Mouse (Mus musculus): Measurements from ENCODE around the gene Zfp467.

Zfp467 gene

DNA sequence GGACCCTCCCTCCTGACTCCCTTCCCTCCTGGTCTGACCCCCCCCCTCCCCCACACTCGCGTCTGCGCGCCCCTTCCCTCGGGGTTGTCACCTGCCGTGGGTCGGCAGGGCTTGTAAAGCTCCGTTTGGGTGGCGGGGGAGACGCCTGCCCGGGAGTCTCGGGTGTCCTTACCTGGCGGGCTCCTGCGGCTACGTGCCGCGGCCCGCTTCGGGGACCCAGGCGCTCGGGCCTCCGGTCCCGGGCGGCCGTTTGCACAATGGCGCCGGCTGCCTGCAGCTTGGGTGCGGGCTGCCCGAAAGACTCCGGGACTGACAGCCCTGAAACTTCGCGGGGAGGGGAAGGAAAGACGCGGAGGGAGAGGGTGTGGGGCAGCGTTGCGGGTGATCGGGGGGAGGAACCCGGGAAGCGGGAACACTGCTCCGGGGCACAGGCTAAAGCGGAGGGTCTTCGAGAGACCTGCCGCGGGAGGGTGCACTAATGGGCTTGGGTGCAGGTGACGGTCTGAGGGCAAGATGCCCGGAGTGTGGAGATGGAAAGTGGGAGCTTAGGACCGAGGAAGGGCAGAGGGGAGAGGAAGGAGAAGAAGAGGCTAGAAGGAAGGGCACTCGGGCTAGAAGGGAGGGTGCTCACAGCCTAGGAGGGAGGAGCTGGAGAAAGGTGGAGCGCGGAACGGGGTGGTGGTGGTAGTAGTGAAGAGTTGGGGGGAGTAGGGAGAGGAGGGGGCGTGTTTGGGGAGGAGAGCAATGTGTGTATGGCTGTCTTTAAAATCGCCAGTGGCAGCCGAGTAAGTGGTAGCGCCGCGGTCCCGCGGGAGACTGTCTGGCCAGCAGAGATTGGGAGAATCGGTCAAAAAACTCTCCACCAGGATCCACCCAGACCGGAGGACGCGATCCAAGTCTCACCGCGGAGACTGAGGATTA is at the start of gene Zfp467:
Gene Zfp467 (minus strand): TSS at position 645 of the 921 bp plus-strand sequence.
- no peak for TF ChIP-seq GATA4 (IDR thresholded peaks at IDR 0.05; ENCODE audit: insufficient replicate concordance, low read length)

GRCm38 (mm10) chr6:48493136-48493730 is 47.6 kb upstream of the Zfp467 start:
- TF ChIP-seq GATA4 (IDR thresholded peaks at IDR 0.05; ENCODE audit: insufficient replicate concordance, low read length), result no peak

- no peak for TF ChIP-seq GATA4 (IDR thresholded peaks at IDR 0.05; ENCODE audit: insufficient replicate concordance, low read length)
Observed at GRCm38 (mm10) chr6:48491361-48491760, 45.7 kb upstream of the Zfp467 start.

DNA sequence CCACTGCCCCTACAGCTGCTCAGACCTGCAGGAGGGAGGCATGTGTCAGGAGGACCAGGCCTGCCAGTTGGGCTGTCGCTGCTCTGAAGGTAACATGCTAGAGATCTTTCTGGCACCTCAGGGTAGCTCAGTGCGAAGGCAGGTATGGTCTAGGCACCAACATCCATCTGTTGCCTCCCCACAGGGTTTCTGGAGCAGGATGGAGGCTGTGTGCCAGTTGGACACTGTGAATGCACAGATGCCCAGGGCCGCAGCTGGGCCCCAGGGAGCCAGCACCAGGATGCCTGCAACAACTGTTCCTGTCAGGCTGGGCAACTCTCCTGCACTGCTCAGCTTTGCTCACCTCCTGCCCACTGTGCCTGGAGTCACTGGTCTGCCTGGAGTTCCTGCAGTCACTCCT is 44.1 kb upstream of the Zfp467 start:
- TF ChIP-seq GATA4 (IDR thresholded peaks at IDR 0.05; ENCODE audit: insufficient replicate concordance, low read length), result no peak

DNA sequence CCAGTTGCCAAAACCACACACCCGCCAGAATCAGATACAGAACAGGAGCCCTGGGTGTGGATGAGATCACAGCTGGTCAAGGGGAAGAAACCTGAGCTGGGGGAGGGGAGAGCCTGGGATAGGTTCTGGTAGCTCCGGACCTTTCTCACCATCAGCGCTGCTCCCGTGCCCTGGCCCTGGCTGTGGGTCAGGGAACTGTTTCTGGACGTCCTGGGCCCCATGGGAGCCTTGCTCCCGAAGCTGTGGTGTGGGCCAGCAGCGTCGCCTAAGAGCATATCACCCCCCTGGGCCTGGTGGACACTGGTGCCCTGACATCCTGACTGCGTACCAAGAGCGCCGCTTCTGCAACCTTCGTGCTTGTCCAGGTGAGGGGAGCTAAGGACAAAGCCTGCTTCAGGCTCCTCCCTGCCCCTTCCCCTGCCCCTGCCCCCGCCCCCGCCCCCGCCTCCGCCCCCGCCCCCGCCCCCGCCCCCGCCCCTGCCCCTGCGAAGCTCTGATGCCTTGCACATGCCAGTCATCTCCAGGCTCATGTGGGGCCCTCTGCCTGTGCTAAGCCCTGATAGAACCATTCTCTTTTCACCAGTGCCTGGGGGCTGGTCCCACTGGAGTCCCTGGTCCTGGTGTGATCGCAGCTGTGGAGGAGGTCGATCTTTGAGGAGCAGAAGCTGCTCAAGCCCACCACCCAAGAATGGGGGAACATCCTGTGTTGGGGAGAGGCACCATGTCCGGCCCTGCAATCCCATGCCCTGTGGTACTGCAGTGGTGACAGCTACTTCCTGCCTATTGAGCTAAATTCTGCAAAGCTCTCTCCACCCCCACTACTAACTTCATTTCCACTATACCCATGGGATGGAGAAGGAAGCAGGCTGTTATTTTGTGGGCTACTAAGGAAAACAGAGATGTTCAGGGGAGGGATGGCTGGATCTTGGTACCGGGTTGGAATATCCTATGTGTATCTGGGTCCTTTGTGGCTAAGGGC is 42.4 kb upstream of the Zfp467 start:
- TF ChIP-seq GATA4 (IDR thresholded peaks at IDR 0.05; ENCODE audit: insufficient replicate concordance, low read length), result no peak

DNA sequence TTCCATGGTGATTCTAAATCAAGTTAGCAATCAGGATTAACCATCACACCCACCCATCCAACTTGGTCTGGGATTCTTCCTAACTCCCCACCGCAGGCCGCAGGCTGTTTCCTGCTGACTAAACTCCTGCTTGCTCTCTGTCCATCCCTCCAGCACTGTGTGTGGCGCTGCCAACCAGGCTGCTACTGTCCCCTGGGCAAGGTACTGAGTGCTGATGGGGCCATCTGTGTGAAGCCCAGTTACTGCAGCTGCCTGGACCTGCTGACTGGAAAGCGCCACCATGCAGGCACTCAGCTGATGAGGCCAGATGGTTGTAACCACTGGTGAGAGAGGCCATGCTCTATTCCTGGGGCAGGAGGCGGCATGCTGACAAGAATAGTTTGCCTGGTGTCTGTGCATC is 36.9 kb upstream of the Zfp467 start:
- no peak for TF ChIP-seq GATA4 (IDR thresholded peaks at IDR 0.05; ENCODE audit: insufficient replicate concordance, low read length)

- no peak for TF ChIP-seq GATA4 (IDR thresholded peaks at IDR 0.05; ENCODE audit: insufficient replicate concordance, low read length)
Observed at GRCm38 (mm10) chr6:48478446-48478845, 32.8 kb upstream of the Zfp467 start.

DNA sequence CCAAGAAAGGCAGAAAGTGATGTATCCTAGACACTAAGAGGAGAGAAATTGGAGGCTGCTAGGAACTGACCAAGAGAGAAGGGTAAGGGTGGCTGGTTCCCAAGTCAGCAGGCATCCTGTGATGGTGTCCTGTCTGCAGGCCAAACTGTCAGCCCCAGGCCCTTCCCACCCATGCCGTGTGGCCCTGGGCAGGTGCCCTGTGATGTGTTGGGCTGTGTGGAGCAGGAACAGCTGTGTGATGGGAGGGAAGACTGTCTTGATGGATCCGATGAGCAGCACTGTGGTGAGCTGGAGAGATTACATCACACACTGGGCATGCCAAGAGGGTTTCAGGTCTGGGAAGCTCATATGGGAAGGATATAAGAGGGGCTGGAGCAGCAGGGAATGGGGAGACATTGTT is 25.1 kb upstream of the Zfp467 start:
- TF ChIP-seq GATA4 (IDR thresholded peaks at IDR 0.05; ENCODE audit: insufficient replicate concordance, low read length), result no peak

DNA sequence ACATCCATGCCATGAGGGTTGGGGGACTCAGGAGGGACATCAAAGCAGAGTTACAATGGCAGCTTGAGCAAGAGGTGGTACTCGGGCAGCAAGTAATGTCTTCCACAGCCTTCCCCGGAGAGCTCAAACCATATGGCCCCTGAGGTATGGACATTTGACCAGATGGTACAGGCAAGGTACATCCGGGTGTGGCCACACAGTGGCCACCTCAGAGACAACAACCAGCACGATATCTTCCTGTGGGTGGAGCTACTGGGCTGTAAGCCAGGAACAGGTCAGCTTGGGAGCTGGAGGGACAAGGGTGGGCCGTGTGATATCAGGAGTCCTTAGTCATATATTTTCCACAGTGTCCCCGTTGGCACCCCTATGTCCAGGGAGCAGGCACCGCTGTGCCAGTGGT is 21.9 kb upstream of the Zfp467 start:
- no peak for TF ChIP-seq GATA4 (IDR thresholded peaks at IDR 0.05; ENCODE audit: insufficient replicate concordance, low read length)

DNA sequence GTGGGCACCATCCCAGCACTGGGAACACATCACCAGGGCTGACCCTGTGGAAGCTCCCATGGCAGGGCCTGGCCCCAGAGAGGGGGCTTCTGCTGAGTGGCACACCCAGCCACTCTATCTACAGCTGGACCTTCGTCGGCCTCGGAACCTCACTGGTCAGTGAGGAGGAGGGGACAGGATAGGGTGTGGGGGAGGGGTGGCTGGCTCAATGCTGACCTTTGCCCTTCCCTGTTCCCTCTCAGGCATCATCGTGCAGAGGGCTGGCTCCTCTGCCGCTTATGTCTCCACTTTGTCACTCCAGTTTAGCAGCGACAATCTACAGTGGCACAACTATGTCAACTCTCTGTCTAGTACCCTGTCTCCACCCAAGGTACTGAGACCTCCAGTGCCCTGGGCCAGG is 21.1 kb upstream of the Zfp467 start:
- TF ChIP-seq GATA4 (IDR thresholded peaks at IDR 0.05; ENCODE audit: insufficient replicate concordance, low read length), result no peak

- TF ChIP-seq GATA4 (IDR thresholded peaks at IDR 0.05; ENCODE audit: insufficient replicate concordance, low read length), result no peak
Observed at GRCm38 (mm10) chr6:48464966-48465679, 19.5 kb upstream of the Zfp467 start.

GRCm38 (mm10) chr6:48452771-48453170 is 7.1 kb upstream of the Zfp467 start:
- no peak for TF ChIP-seq GATA4 (IDR thresholded peaks at IDR 0.05; ENCODE audit: insufficient replicate concordance, low read length)

DNA sequence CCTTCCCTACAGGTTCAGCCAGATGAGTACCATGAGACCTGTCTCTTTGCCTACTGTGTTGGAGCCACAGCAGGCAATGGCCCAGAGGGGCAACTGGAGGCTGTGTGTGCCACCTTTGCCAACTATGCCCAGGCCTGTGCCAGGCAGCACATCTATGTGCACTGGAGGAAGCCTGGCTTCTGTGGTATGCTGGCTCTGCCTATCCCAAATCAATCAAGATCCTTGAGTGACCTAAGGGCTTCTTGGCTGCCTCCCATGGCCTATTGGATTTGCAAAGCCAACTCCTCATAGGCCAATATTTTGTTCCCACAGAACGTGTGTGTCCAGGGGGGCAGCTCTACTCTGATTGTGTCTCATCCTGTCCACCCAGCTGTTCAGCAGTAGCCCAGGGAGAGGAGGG is 6.5 kb upstream of the Zfp467 start:
- no peak for TF ChIP-seq GATA4 (IDR thresholded peaks at IDR 0.05; ENCODE audit: insufficient replicate concordance, low read length)

- no peak for TF ChIP-seq GATA4 (IDR thresholded peaks at IDR 0.05; ENCODE audit: insufficient replicate concordance, low read length)
Observed at GRCm38 (mm10) chr6:48448527-48448926, 2.9 kb upstream of the Zfp467 start.

DNA sequence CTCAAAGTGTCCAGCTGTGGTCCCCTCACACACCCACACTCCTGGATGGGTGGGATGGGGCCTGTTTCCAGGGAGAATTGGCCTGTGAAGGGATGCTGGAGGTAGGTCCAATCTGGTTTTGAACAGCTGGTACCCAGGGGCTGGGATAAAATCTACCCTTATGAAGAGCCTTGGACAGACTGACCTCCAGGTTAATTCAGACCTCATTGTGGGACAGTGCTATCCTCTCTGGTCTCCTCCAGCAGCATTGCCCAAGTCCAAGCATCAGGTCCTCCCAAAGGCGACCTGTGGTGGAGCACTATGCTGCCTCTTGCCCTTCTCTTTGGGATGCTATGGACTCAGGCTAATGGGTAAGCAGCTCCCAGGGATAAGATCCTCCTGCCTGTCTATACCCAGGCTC is 2.3 kb upstream of the Zfp467 start, which contains the start of gene Sspo:
Gene Sspo (plus strand): TSS at position 301 of the 400 bp plus-strand sequence.
- TF ChIP-seq GATA4 (IDR thresholded peaks at IDR 0.05; ENCODE audit: insufficient replicate concordance, low read length), result no peak

Data from liver, adult (tissue).